13 mouse cellular contexts compared by ENCODE assay signal in genomic region chr13:42757654-42758400, GRCm38 (mm10).
A peak's percentile ranks its signal among the peaks of the same experiment; 100 is the strongest.
DNase-seq lines count a peak whose midpoint lies in the region; ATAC-seq lines count a peak whose summit lies in the region.
"Had no signal": no experiment of that assay in that cellular context is flagged by ENCODE, and none has a peak within 500 bp of the region (broad histone marks: within the 10 kb centered on the region; RNA-seq: fewer than 3 reads in every experiment).

No protein-coding gene starts in this region.

- ATAC-seq in neural tube, embryonic 15.5 days (ENCODE audit: low FRiP score) = peak; percentile 45; the same call in 1 of the 2 replicates
- ATAC-seq in heart, embryonic 12.5 days (ENCODE audit: insufficient number of reproducible peaks, low FRiP score) = no peak

- peaks cover 19% of the 10 kb centered on the region for H3K4me1 ChIP-seq in neural tube, embryonic 15.5 days
- H3K4me1 ChIP-seq in heart, embryonic 12.5 days (replicated peaks) = peaks cover 4% of the 10 kb centered on the region; the same call in 1 of the 2 replicates

- H3K4me2 ChIP-seq in neural tube, embryonic 15.5 days = no peak overlapping the region
- no peak overlapping the region for H3K4me2 ChIP-seq in heart, embryonic 12.5 days

- DNase-seq in left cerebral cortex, adult 18-20 months (ENCODE audit: low spot score in 2 of 2) = peak; percentile 29 to 56
- no peak for DNase-seq in left cerebral cortex, adult 8-10 months (ENCODE audit: low spot score in 2 of 2)
- peak; percentile 27 to 52 for DNase-seq in frontal cortex, postnatal 10 days (ENCODE audit: low spot score in 2 of 2)
- DNase-seq in kidney, postnatal 25 days = peak; percentile 58 to 78
- no peak for DNase-seq in liver
- DNase-seq in lung, postnatal 10 days = no peak
- DNase-seq: cerebellum, adult 9-11 months; gastrocnemius, postnatal 25 days; lung, postnatal 36 days; thymus, postnatal 36 days had no signal

- no peaks in the 10 kb centered on the region for H3K36me3 ChIP-seq in neural tube, embryonic 15.5 days
- no peaks in the 10 kb centered on the region for H3K36me3 ChIP-seq in heart, embryonic 12.5 days

- 26% methylated on average over 11 of the region's 11 CpGs for WGBS in neural tube, embryonic 15.5 days
- 52% methylated on average over 11 of the region's 11 CpGs for WGBS in heart, embryonic 12.5 days

- H3K27me3 ChIP-seq in neural tube, embryonic 15.5 days (replicated peaks) = no peaks in the 10 kb centered on the region
- no peaks in the 10 kb centered on the region for H3K27me3 ChIP-seq in heart, embryonic 12.5 days (replicated peaks)
- H3K27me3 ChIP-seq: CH12.LX had no signal

- no peaks in the 10 kb centered on the region for H3K9me3 ChIP-seq in neural tube, embryonic 15.5 days (replicated peaks)
- 0 out of 2 replicates have a peak, but pooled peaks cover 3% of the 10 kb centered on the region for H3K9me3 ChIP-seq in heart, embryonic 12.5 days (replicated peaks)

- no peak overlapping the region; the same call in 1 of the 2 replicates for H3K27ac ChIP-seq in neural tube, embryonic 15.5 days (replicated peaks)
- no peak overlapping the region for H3K27ac ChIP-seq in heart, embryonic 12.5 days (ENCODE audit: poor library complexity, severe bottlenecking)

- H3K4me3 ChIP-seq in neural tube, embryonic 15.5 days (replicated peaks) = no peak overlapping the region
- no peak overlapping the region for H3K4me3 ChIP-seq in heart, embryonic 12.5 days

- H3K9ac ChIP-seq in neural tube, embryonic 15.5 days (replicated peaks) = no peak overlapping the region
- H3K9ac ChIP-seq in heart, embryonic 12.5 days = no peak overlapping the region

Comparison
In these comparisons a context has a peak if more than half of its experiments do, and no peak if none do; other contexts are left out.
1. DNase-seq: peak in left cerebral cortex, adult 18-20 months (2 of 2), frontal cortex, postnatal 10 days (2 of 2) and kidney, postnatal 25 days (2 of 2); none in left cerebral cortex, adult 8-10 months (0 of 2), liver (single experiment) and lung, postnatal 10 days (single experiment).